Mouse (Mus musculus) lung, embryonic 14.5 days (tissue): ENCODE measurements around the gene Itk. TPM values are rescaled to one million over a fixed set of nuclear protein-coding genes. Genes with fewer than 3 reads are reported as not detected.

ENCODE experiments used
- ATAC-seq: fragments of 200-750 bp; cut with Nextera tagmentation; 2 replicates; pipeline ENCODE4 v1.8.0; 2017; ENCODE audit warnings: mild to moderate bottlenecking, moderate TSS enrichment, moderate library complexity; ENCODE audit not compliant: insufficient read depth
- DNase-seq: peaks from one replicate; pipeline ENCODE4 v3.0.0-alpha.2; 2015
- H3K27ac ChIP-seq: fragments of 300-500 bp; sonication (generic); 2 replicates; pipeline ENCODE4 v1.5.1; 2014; ENCODE audit warnings: low read depth, mild to moderate bottlenecking, moderate library complexity
- H3K27me3 ChIP-seq: fragments of 300-500 bp; sonication (generic); 2 replicates; pipeline ENCODE4 v1.6.1; 2014; ENCODE audit warnings: low read length, control low read depth; ENCODE audit not compliant: insufficient read depth
- H3K36me3 ChIP-seq: fragments of 300-500 bp; sonication (generic); 2 replicates; pipeline ENCODE4 v1.6.1; 2014; ENCODE audit warnings: control low read depth; ENCODE audit not compliant: insufficient read depth
- H3K4me1 ChIP-seq: fragments of 300-500 bp; sonication (generic); 2 replicates; pipeline ENCODE4 v1.6.1; 2014; ENCODE audit warnings: antibody characterized with exemption, control low read depth; ENCODE audit not compliant: insufficient read depth
- H3K4me2 ChIP-seq: fragments of 300-500 bp; sonication (generic); 2 replicates; pipeline ENCODE4 v1.6.1; 2014; ENCODE audit warnings: mild to moderate bottlenecking
- H3K4me3 ChIP-seq: fragments of 300-500 bp; sonication (generic); 2 replicates; pipeline ENCODE4 v1.5.1; 2014; ENCODE audit warnings: low read depth, low read length
- H3K9ac ChIP-seq: fragments of 300-500 bp; sonication (generic); 2 replicates; pipeline ENCODE4 v1.6.1; 2014
- H3K9me3 ChIP-seq: fragments of 300-500 bp; sonication (generic); 2 replicates; pipeline ENCODE4 v1.6.1; 2016; ENCODE audit warnings: low read depth, low read length, control low read depth
- CTCF ChIP-seq: IDR thresholded peaks from 2 replicates; pipeline ENCODE4 v1.5.1; 2016; ENCODE audit warnings: antibody characterized with exemption, low read depth
- whole genome bisulfite sequencing: fragments of 180-500 bp; shearing (Covaris S2); extraction: QIAGEN DNeasy Blood & Tissue Kit; methylation state at CpG from one replicate; pipeline ENCODE4 v1.1.7; 2014; 5-methylcytosine and 5-hydroxymethylcytosine counted together
- polyA plus RNA-seq: library from polyadenylated mRNA; unstranded; fragments of >200 nt; fragmentation: Nextera tagmentation; extraction: Ambion mirVana; gene quantifications from 2 replicates; pipeline ENCODE4 v1.2.1, GENCODE M21; 2014

The Itk gene
- polyA plus RNA-seq, 1 experiment from 2014 or later = 0.08 TPM

- Histone ChIP-seq H3K4me3 (no peak overlapping the region), H3K4me1 (no peaks in the 10 kb centered on the region), H3K27ac (no peak overlapping the region; the same call in 1 of the 2 replicates), H3K9me3 (no peaks in the 10 kb centered on the region), H3K9ac (no peak overlapping the region), H3K36me3 (no peaks in the 10 kb centered on the region), H3K27me3 (no peaks in the 10 kb centered on the region), H3K4me2 (no peak overlapping the region)
- ATAC-seq (no peak), DNase-seq (peak; percentile 17)
- TF ChIP-seq CTCF = no peak
- WGBS = 47% methylated on average over 13 of the region's 13 CpGs
Measured at GRCm38 (mm10) chr11:46298889-46299785, 90.2 kb downstream of the Itk start.

GRCm38 (mm10) chr11:46294390-46294789 lies 94.9 kb downstream of the Itk start:
- Histone ChIP-seq H3K36me3 (no peaks in the 10 kb centered on the region), H3K4me3 (no peak overlapping the region), H3K27ac (no peak overlapping the region), H3K9me3 (no peaks in the 10 kb centered on the region), H3K4me2 (no peak overlapping the region), H3K4me1 (no peaks in the 10 kb centered on the region), H3K27me3 (no peaks in the 10 kb centered on the region), H3K9ac (no peak overlapping the region)
- no peak for TF ChIP-seq CTCF
- 85% methylated on average over 11 of the region's 11 CpGs for WGBS
- DNase-seq (no peak), ATAC-seq (no peak)

GRCm38 (mm10) chr11:46293491-46293890 lies 95.8 kb downstream of the Itk start:
- WGBS = 87% methylated on average over 5 of the region's 5 CpGs
- Histone ChIP-seq H3K9me3 (no peaks in the 10 kb centered on the region), H3K9ac (no peak overlapping the region), H3K36me3 (no peaks in the 10 kb centered on the region), H3K4me2 (no peak overlapping the region), H3K27me3 (no peaks in the 10 kb centered on the region), H3K4me1 (no peaks in the 10 kb centered on the region), H3K4me3 (no peak overlapping the region), H3K27ac (no peak overlapping the region)
- DNase-seq = no peak
- TF ChIP-seq CTCF = no peak
- ATAC-seq = no peak

- H3K9me3 ChIP-seq = no peaks in the 10 kb centered on the region
- DNase-seq (no peak), ATAC-seq (0 out of 2 replicates have a peak, but pooled peaks have one; percentile 35)
- 18% methylated on average over 10 of the region's 10 CpGs for WGBS
- no peak overlapping the region for H3K4me2 ChIP-seq
- H3K36me3 ChIP-seq = no peaks in the 10 kb centered on the region
- no peak; the same call in 1 of the 2 replicates for TF ChIP-seq CTCF
- H3K4me3 ChIP-seq = no peak overlapping the region
- H3K27ac ChIP-seq = no peak overlapping the region
- no peaks in the 10 kb centered on the region for H3K27me3 ChIP-seq
- H3K4me1 ChIP-seq = no peaks in the 10 kb centered on the region
- H3K9ac ChIP-seq = no peak overlapping the region
Measured at GRCm38 (mm10) chr11:46290988-46291405, 98.3 kb downstream of the Itk start.

GRCm38 (mm10) chr11:46289561-46289960 lies 99.8 kb downstream of the Itk start:
- DNase-seq = no peak
- no peak overlapping the region for H3K4me2 ChIP-seq
- 90% methylated on average over 9 of the region's 9 CpGs for WGBS
- ATAC-seq = no peak
- H3K27me3 ChIP-seq = no peaks in the 10 kb centered on the region
- H3K9me3 ChIP-seq = no peaks in the 10 kb centered on the region
- TF ChIP-seq CTCF = no peak
- no peaks in the 10 kb centered on the region for H3K36me3 ChIP-seq
- H3K4me3 ChIP-seq = no peak overlapping the region
- no peak overlapping the region for H3K9ac ChIP-seq
- H3K27ac ChIP-seq = no peak overlapping the region
- no peaks in the 10 kb centered on the region for H3K4me1 ChIP-seq

- H3K27ac ChIP-seq = no peak overlapping the region
- ATAC-seq = no peak
- H3K9ac ChIP-seq = no peak overlapping the region
- no peaks in the 10 kb centered on the region for H3K9me3 ChIP-seq
- H3K4me2 ChIP-seq = no peak overlapping the region
- H3K4me1 ChIP-seq = no peaks in the 10 kb centered on the region
- no peak for TF ChIP-seq CTCF
- no peak for DNase-seq
- no peaks in the 10 kb centered on the region for H3K27me3 ChIP-seq
- no peak overlapping the region for H3K4me3 ChIP-seq
- no peaks in the 10 kb centered on the region for H3K36me3 ChIP-seq
- 83% methylated on average over 4 of the region's 4 CpGs for WGBS
Measured at GRCm38 (mm10) chr11:46289022-46289421, 100.3 kb downstream of the Itk start.

GRCm38 (mm10) chr11:46288091-46288490 lies 101.2 kb downstream of the Itk start:
- Histone ChIP-seq H3K4me2 (no peak overlapping the region), H3K27me3 (no peaks in the 10 kb centered on the region), H3K9ac (no peak overlapping the region), H3K9me3 (no peaks in the 10 kb centered on the region), H3K4me1 (no peaks in the 10 kb centered on the region), H3K27ac (no peak overlapping the region), H3K36me3 (no peaks in the 10 kb centered on the region), H3K4me3 (no peak overlapping the region)
- TF ChIP-seq CTCF = no peak
- 33% methylated on average over 5 of the region's 5 CpGs for WGBS
- no peak for DNase-seq
- no peak for ATAC-seq
